Mouse (Mus musculus): ENCODE results near the gene Adcy7.

DNA sequence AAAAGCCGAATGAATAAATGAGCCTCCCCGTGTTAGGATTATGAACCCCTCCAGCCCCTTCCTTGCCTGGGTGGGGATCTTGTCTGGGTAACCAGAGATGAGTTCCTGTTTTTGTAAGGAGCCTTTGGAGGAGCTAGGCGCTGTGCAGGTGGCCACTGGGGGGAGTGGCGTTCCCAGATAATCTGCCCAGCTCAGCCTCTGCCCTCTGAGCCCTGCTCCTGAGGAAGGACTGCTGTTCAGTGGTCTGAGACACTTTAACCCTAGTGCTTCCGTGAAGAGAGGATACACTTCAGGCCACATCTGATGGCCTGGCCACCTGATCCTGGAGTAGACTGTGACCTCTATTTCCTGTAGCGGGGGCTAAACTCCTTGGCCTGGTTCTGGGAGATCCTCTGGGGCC is 97.0 kb downstream of the Adcy7 start:
- TF ChIP-seq POLR2A (IDR thresholded peaks at IDR 0.05; ENCODE audit: borderline replicate concordance, insufficient read depth, low read length): no peak
- TF ChIP-seq CTCF (IDR thresholded peaks at IDR 0.05; ENCODE audit: borderline replicate concordance, insufficient read depth, low read depth, low read length): peak; percentile 50

All from cerebellum, adult 2 months (tissue).